Mouse (Mus musculus) limb, embryonic 14.5 days (tissue): ENCODE data around the gene Prr29. TPM values are rescaled to one million over a fixed set of nuclear protein-coding genes. Genes with fewer than 3 reads are reported as not detected.

Source experiments
- ATAC-seq: fragments of 200-750 bp; cut with Nextera tagmentation; 2 replicates; pipeline ENCODE4 v1.8.0; 2017; ENCODE audit warnings: low read depth, moderate number of reproducible peaks, moderate TSS enrichment; ENCODE audit not compliant: low FRiP score
- DNase-seq: peaks from one replicate; pipeline ENCODE4 v3.0.0-alpha.2; 2015; ENCODE audit warnings: low spot score
- H3K27ac ChIP-seq: fragments of 300-500 bp; sonication (generic); replicated peaks from 2 replicates; pipeline ENCODE4 v1.5.1; 2014; ENCODE audit warnings: low read depth, mild to moderate bottlenecking, low read length, moderate library complexity, mixed read lengths
- H3K27me3 ChIP-seq: fragments of 300-500 bp; sonication (generic); 2 replicates; pipeline ENCODE4 v1.6.1; 2014; ENCODE audit warnings: low read length, mixed read lengths; ENCODE audit not compliant: control insufficient read depth, insufficient read depth
- H3K36me3 ChIP-seq: fragments of 300-500 bp; sonication (generic); 2 replicates; pipeline ENCODE4 v1.6.1; 2014; ENCODE audit warnings: mild to moderate bottlenecking, low read length, moderate library complexity, mixed read lengths; ENCODE audit not compliant: control insufficient read depth, insufficient read depth
- H3K4me1 ChIP-seq: fragments of 300-500 bp; sonication (generic); 2 replicates; pipeline ENCODE4 v1.6.1; 2014; ENCODE audit warnings: antibody characterized with exemption, low read length, mixed read lengths; ENCODE audit not compliant: control insufficient read depth, insufficient read depth
- H3K4me2 ChIP-seq: fragments of 300-500 bp; sonication (generic); replicated peaks from 2 replicates; pipeline ENCODE4 v1.6.1; 2014; ENCODE audit warnings: low read depth, mild to moderate bottlenecking, low read length, moderate library complexity; ENCODE audit not compliant: severe bottlenecking
- H3K4me3 ChIP-seq: fragments of 300-500 bp; sonication (generic); replicated peaks from 2 replicates; pipeline ENCODE4 v1.5.1; 2014; ENCODE audit warnings: low read length
- H3K9ac ChIP-seq: fragments of 300-500 bp; sonication (generic); 2 replicates; pipeline ENCODE4 v1.6.1; 2014; ENCODE audit warnings: mild to moderate bottlenecking, low read depth, low read length, moderate library complexity; ENCODE audit not compliant: severe bottlenecking
- H3K9me3 ChIP-seq: fragments of 300-500 bp; sonication (generic); 2 replicates; pipeline ENCODE4 v1.6.1; 2016; ENCODE audit warnings: low read length; ENCODE audit not compliant: control insufficient read depth
- POLR2A ChIP-seq: fragments of 200-500 bp; IDR thresholded peaks from 2 replicates; pipeline ENCODE4 v1.8.0; 2012; ENCODE audit warnings: inconsistent platforms, mild to moderate bottlenecking, moderate library complexity, borderline replicate concordance; ENCODE audit not compliant: insufficient read depth, insufficient read length; ENCODE audit errors: extremely low read depth
- WGBS: fragments of 180-500 bp; shearing (Covaris S2); extraction: QIAGEN DNeasy Blood & Tissue Kit; methylation state at CpG from one replicate; pipeline ENCODE4 v1.1.7; 2014; 5-methylcytosine and 5-hydroxymethylcytosine counted together
- polyA plus RNA-seq, 2 experiments: library from polyadenylated mRNA; depleted of rRNA in 1 of 2; stranded (reverse) in 1 of 2; unstranded in 1 of 2; fragments of >200 nt; fragmentation: Nextera tagmentation in 1 of 2; extraction: Ambion mirVana in 1 of 2; gene quantifications; 2 replicates each; pipeline versions ENCODE4 v1.2.1 to v1.2.3; 2012 to 2014

The Prr29 gene
- polyA plus RNA-seq, 2 experiments: 0.59 to 1.1 TPM

GRCm38 (mm10) chr11:106412641-106413360, 47.5 kb downstream of the Prr29 start:
- WGBS: 91% methylated on average over 3 of the region's 3 CpGs
- Histone ChIP-seq H3K9ac (no peak overlapping the region), H3K9me3 (no peaks in the 10 kb centered on the region), H3K4me3 (no peak overlapping the region), H3K4me2 (no peak overlapping the region), H3K4me1 (no peaks in the 10 kb centered on the region), H3K27me3 (no peaks in the 10 kb centered on the region), H3K27ac (no peak overlapping the region), H3K36me3 (peaks cover 28% of the 10 kb centered on the region)
- TF ChIP-seq POLR2A: no peak
- no peak for ATAC-seq
- no peak for DNase-seq

- no peak for ATAC-seq
- Histone ChIP-seq H3K4me2 (no peak overlapping the region), H3K27me3 (no peaks in the 10 kb centered on the region), H3K36me3 (peaks cover 11% of the 10 kb centered on the region; the same call in 1 of the 2 replicates), H3K4me1 (no peaks in the 10 kb centered on the region), H3K9ac (no peak overlapping the region), H3K9me3 (no peaks in the 10 kb centered on the region), H3K4me3 (no peak overlapping the region), H3K27ac (no peak overlapping the region)
- DNase-seq: no peak
- WGBS: 81% methylated on average over 3 of the region's 3 CpGs
- no peak for TF ChIP-seq POLR2A
These were observed 51.1 kb downstream of the Prr29 start for GRCm38 (mm10) chr11:106416331-106416730.

GRCm38 (mm10) chr11:106417860-106418259, 52.6 kb downstream of the Prr29 start:
- no peak for TF ChIP-seq POLR2A
- peaks cover 9% of the 10 kb centered on the region; the same call in 1 of the 2 replicates for H3K36me3 ChIP-seq
- no peak overlapping the region for H3K4me3 ChIP-seq
- H3K9ac ChIP-seq: no peak overlapping the region
- no peak for ATAC-seq
- WGBS: 91% methylated on average over 2 of the region's 2 CpGs
- DNase-seq: no peak
- no peak overlapping the region for H3K27ac ChIP-seq
- H3K4me1 ChIP-seq: no peaks in the 10 kb centered on the region
- no peaks in the 10 kb centered on the region for H3K27me3 ChIP-seq
- no peak overlapping the region for H3K4me2 ChIP-seq
- H3K9me3 ChIP-seq: no peaks in the 10 kb centered on the region

- TF ChIP-seq POLR2A: no peak
- H3K4me2 ChIP-seq: no peak overlapping the region
- no peaks in the 10 kb centered on the region for H3K9me3 ChIP-seq
- DNase-seq (peak; percentile 83), ATAC-seq (peak; percentile 68; the same call in 1 of the 2 replicates)
- WGBS: 41% methylated on average over 4 of the region's 4 CpGs
- no peaks in the 10 kb centered on the region for H3K27me3 ChIP-seq
- no peak overlapping the region for H3K4me3 ChIP-seq
- no peak overlapping the region for H3K9ac ChIP-seq
- peaks cover 16% of the 10 kb centered on the region for H3K36me3 ChIP-seq
- H3K4me1 ChIP-seq: no peaks in the 10 kb centered on the region
- H3K27ac ChIP-seq: no peak overlapping the region
These were observed 53.4 kb downstream of the Prr29 start for GRCm38 (mm10) chr11:106418622-106419196.

GRCm38 (mm10) chr11:106419262-106420102, 54.2 kb downstream of the Prr29 start:
- peaks cover 16% of the 10 kb centered on the region for H3K36me3 ChIP-seq
- no peak overlapping the region for H3K4me2 ChIP-seq
- no peaks in the 10 kb centered on the region for H3K4me1 ChIP-seq
- H3K27me3 ChIP-seq: no peaks in the 10 kb centered on the region
- H3K9me3 ChIP-seq: no peaks in the 10 kb centered on the region
- DNase-seq (no peak), ATAC-seq (no peak)
- 79% methylated on average over 9 of the region's 9 CpGs for WGBS
- TF ChIP-seq POLR2A: no peak
- H3K27ac ChIP-seq: no peak overlapping the region
- no peak overlapping the region for H3K9ac ChIP-seq
- no peak overlapping the region for H3K4me3 ChIP-seq
